Mouse (Mus musculus): ENCODE measurements at regions not wholly inside any gene's neighbourhood (a gene's known extent, or its start where the extent isn't known, plus 50 kb on each side); places are given as distances from the start of the nearest gene placed in this dataset.
A peak's percentile ranks its signal among the peaks of the same experiment; 100 is the strongest.

DNA sequence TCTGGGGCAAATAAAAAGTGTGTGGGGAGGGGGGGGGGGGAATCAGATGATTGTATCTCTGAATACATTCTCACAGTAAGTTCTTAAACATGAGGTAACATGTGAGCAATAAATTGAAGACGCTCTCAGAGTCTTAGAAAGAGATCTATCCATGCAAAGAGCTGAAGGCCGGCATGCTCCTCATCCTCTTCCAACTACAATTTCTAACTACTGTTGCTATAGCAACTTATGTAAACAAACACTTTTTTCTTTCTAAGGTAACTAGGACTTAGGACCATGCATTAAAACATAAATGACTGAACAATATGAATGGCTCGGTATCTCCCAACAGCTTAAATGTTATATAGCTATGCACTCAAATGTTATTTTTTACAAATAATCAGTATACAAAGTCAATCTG, 161.2 kb upstream of the Tmem161b start:
- Histone ChIP-seq H3K4me3 (no peak overlapping the region), H3K27me3 (replicated peaks; ENCODE audit: low read depth, poor library complexity, severe bottlenecking) (no peaks in the 10 kb centered on the region), H3K27ac (replicated peaks) (0 out of 2 replicates have a peak overlapping the region, but pooled peaks have one; percentile 48), H3K36me3 (replicated peaks) (no peaks in the 10 kb centered on the region), H3K4me1 (peaks cover 29% of the 10 kb centered on the region), H3K9me3 (no peaks in the 10 kb centered on the region)
- WGBS = 83% methylated on average over 3 of the region's 3 CpGs
- DNase-seq (ENCODE audit: low spot score) = no peak

DNA sequence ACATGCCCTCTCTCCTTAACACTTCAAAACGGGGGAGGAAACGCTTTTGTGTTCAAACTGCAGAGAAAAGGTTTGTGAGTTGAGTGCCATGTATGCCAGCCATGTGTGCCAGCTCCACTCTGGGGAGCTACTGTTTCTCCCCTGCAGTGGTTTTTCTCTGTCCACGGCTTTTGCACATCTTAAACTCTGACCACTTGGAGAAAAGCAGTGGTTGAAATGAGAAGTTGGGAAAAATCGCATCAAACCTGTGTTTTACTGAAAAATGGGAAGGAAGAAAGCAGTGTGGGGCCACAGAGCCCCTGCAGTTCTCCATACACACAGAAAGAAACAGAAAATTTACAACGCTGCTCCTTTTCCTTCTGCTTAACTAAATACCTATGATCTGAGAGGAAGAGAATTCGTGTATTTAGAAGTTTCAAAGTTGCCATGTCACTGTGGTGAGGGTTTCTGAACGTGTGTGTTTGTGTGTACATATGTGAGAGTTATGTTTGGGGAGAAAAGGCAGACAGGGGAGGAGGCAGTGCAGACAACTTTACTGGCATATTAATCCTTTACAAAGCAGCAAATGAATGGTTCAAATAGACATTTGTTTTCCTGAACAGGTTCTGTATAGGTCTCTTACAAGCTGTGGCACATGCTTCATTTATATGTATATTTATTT, 160.1 kb upstream of the Tmem161b start:
- H3K4me1 ChIP-seq = peaks cover 34% of the 10 kb centered on the region

DNA sequence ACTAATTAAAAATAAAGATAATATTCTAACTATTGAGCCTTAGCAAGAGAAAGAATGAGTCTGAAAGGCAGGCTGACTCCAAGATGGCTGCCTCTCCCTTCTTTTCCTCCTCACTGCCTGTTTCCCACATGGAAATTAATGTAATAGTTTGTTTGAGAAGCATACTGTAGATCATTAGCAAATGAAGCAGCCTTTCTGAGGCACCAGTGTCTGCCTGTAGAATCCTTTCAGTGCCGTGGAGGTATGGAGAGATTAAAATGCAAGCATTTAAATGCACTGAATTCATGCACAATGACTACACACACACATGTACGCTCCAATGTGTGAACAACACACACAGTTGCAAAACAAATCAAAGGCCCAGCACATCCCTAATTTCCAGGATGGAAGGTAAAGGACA, 159.5 kb upstream of the Tmem161b start:
- DNase-seq (ENCODE audit: low spot score) = no peak
- Histone ChIP-seq H3K4me1 (peaks cover 34% of the 10 kb centered on the region), H3K4me3 (no peak overlapping the region), H3K36me3 (replicated peaks) (no peaks in the 10 kb centered on the region), H3K27ac (replicated peaks) (no peak overlapping the region), H3K9me3 (no peaks in the 10 kb centered on the region), H3K27me3 (replicated peaks; ENCODE audit: low read depth, poor library complexity, severe bottlenecking) (peaks cover 3% of the 10 kb centered on the region; the same call in 1 of the 2 replicates)
- 87% methylated on average over 2 of the region's 2 CpGs for WGBS

More for the DNA sequence above, 160.1 kb upstream of the Tmem161b start:
- Histone ChIP-seq H3K36me3 (replicated peaks) (no peaks in the 10 kb centered on the region), H3K4me3 (no peak overlapping the region), H3K27ac (replicated peaks) (no peak overlapping the region; the same call in 1 of the 2 replicates), H3K9me3 (no peaks in the 10 kb centered on the region), H3K27me3 (replicated peaks; ENCODE audit: low read depth, poor library complexity, severe bottlenecking) (peaks cover 3% of the 10 kb centered on the region; the same call in 1 of the 2 replicates)
- no peak for DNase-seq (ENCODE audit: low spot score)
- WGBS = 60% methylated on average over 7 of the region's 7 CpGs

DNA sequence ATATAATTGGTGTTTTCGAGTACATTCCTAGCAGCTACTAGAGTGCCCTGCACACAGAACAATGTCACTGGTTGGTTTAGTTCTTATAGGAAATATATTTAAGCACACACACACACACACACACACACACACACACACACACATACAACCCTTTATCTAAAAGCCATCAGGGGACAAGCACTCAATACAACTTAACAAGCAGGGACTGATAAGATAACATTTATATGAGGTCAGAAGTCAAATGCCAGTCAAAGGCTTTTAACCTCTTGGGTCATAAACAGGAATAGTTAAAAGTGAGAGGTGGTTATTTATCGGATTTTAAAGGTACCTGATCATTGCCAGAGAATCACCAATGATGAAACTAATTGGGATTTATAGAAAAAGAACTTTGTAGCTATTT, 158.7 kb upstream of the Tmem161b start:
- no peak for DNase-seq (ENCODE audit: low spot score)
- Histone ChIP-seq H3K36me3 (replicated peaks) (no peaks in the 10 kb centered on the region), H3K4me1 (peaks cover 30% of the 10 kb centered on the region), H3K27ac (replicated peaks) (no peak overlapping the region), H3K27me3 (replicated peaks; ENCODE audit: low read depth, poor library complexity, severe bottlenecking) (peaks cover 3% of the 10 kb centered on the region; the same call in 1 of the 2 replicates), H3K9me3 (no peaks in the 10 kb centered on the region), H3K4me3 (no peak overlapping the region)
- WGBS = 50% methylated on average over 2 of the region's 2 CpGs

DNA sequence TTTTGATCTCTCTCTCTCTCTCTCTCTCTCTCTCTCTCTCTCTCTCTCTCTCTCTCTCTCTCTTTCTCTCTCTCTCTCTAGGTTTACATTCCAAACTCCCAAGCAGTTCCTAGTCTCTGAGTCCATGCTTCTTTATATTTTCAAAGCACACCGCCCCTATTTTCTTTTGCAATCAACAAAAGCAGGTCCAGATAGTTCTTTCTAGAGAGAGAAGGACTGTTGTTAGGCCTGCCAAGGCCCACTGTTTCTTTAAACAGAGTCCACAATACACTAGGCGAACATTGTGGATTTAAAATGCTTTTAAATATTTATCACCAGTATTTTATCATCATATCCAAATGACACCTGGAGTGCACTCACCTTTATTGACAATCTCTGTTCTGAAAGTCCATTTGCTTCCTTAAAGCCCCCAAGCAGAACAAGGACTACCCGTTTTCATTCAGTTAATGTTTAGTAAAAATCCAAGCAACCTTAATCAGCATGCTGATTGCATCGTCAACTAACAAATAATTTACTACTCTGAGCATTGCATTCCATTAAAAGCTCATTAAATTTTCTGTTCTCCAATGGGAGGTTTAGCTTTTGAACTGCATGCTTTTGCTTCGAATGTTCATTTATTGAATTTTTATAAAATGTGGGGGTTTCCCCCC, 157.7 kb upstream of the Tmem161b start:
- H3K27me3 ChIP-seq (replicated peaks; ENCODE audit: low read depth, poor library complexity, severe bottlenecking) = peaks cover 3% of the 10 kb centered on the region; the same call in 1 of the 2 replicates
- H3K4me1 ChIP-seq = peaks cover 22% of the 10 kb centered on the region
- H3K4me3 ChIP-seq = no peak overlapping the region
- no peaks in the 10 kb centered on the region for H3K9me3 ChIP-seq
- WGBS = 75% methylated on average over 5 of the region's 5 CpGs
- no peaks in the 10 kb centered on the region for H3K36me3 ChIP-seq (replicated peaks)
- H3K27ac ChIP-seq (replicated peaks) = no peak overlapping the region
- no peak for DNase-seq (ENCODE audit: low spot score)

DNA sequence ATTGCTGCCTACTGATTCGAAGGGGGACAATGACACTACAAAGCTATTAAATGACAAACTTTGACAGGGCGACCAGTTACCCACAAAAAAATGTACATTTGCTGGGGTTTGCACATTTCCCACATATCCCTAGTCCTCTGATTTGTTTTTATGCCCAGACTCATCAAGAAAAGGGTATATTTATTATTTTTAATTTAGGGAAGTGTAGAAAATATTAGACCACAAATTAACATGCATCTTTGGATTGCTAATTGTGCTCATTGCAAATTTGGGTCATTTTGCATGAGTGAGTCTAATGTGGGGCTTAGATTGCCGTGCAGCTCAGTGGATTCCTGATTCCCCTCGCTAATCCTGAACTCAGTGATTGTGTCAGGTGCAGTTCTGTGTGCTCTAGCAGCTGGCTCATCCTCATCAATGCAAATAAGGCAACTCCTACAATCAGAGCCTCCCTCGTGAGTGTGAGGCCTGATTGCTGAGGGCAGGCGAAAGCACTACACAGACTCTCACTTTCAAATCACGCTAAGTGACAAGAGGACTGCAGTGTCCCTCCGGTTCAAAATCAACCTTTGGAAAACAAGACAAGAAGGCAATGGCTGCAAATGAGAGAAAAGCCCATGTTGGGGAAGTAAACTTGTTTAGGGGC, 156.7 kb upstream of the Tmem161b start:
- 58% methylated on average over 8 of the region's 8 CpGs for WGBS
- DNase-seq (ENCODE audit: low spot score) = no peak

DNA sequence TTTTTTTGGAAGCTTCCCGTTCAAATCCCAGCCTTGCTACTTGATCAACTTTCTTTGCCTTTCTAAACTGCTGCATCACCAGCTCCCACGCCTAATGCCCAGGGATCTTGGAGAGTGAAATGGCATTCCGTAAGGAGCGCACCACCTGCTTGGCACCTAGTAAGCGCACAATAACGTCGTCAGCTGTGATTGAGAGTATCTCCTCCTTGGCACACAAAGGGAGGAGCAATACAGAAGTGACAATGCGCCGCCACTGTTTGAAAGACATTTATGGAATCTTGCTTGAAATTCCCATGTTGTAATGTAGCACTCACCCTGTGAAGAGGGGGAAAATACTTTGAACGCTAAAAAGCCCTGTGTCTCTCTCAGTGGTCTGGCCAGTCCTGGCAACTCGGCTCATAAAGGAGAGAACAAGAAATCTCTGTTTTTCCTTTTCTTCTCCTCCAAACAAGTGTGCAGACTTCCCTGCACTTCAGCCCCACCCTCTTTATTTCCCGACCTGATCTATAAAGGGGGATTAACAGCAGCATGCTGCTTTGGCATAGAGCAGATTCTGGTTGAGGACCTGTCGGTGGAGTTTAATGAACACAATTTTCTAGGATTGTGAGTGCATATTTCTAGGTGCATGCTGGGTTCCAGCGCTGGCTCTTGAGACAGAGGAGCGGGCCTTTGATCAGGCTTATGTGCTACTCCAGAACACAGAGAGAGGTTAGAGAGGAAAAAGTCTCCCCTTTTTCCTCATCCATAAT, 155.7 kb upstream of the Tmem161b start:
- Histone ChIP-seq H3K9me3 (no peaks in the 10 kb centered on the region), H3K36me3 (replicated peaks) (no peaks in the 10 kb centered on the region), H3K27ac (replicated peaks) (0 out of 2 replicates have a peak overlapping the region, but pooled peaks have one; percentile 24), H3K4me3 (no peak overlapping the region), H3K4me1 (peaks cover 14% of the 10 kb centered on the region; the same call in 1 of the 2 replicates), H3K27me3 (replicated peaks; ENCODE audit: low read depth, poor library complexity, severe bottlenecking) (peaks cover 3% of the 10 kb centered on the region; the same call in 1 of the 2 replicates)
- 60% methylated on average over 15 of the region's 15 CpGs for WGBS
- no peak for DNase-seq (ENCODE audit: low spot score)

More for the DNA sequence above, 156.7 kb upstream of the Tmem161b start:
- H3K27me3 ChIP-seq (replicated peaks; ENCODE audit: low read depth, poor library complexity, severe bottlenecking) = peaks cover 3% of the 10 kb centered on the region; the same call in 1 of the 2 replicates
- H3K9me3 ChIP-seq = no peaks in the 10 kb centered on the region
- no peaks in the 10 kb centered on the region for H3K36me3 ChIP-seq (replicated peaks)
- peaks cover 14% of the 10 kb centered on the region; the same call in 1 of the 2 replicates for H3K4me1 ChIP-seq
- H3K27ac ChIP-seq (replicated peaks) = no peak overlapping the region
- no peak overlapping the region for H3K4me3 ChIP-seq

DNA sequence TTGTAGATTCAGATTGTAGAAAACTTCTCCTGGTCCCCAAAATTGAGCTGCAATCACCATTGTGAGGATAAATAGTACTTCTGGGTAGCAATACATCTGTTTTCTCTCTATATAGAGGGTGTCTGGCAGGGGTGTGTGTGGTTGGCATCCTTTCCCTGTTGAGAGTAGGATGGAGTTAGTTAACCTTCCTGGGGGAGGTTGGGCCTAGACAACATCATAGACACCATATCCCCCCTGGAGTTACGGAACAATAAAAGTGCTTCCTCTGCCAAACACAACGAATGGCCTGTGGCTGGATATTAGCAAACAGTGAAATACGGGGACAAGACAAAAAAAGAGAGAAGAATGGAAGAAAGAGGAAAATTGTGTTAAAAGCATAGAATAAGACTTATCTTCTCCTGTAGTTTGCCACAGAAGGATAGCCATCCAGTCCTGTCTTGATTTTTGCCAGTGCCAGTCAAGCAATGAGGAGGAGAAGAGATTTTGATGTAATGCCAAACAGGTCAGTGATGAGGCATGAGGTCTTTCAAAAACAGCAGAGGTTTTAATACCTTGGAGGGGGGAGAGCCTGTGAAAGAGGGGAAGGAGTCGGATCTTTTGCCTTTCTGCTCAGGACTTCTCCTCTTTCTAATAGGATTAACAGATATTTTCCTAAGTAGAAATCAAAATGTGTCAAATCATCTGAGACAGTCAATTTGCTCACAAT, 155.0 kb upstream of the Tmem161b start:
- Histone ChIP-seq H3K27ac (replicated peaks) (no peak overlapping the region), H3K4me1 (peaks cover 10% of the 10 kb centered on the region; the same call in 1 of the 2 replicates)

DNA sequence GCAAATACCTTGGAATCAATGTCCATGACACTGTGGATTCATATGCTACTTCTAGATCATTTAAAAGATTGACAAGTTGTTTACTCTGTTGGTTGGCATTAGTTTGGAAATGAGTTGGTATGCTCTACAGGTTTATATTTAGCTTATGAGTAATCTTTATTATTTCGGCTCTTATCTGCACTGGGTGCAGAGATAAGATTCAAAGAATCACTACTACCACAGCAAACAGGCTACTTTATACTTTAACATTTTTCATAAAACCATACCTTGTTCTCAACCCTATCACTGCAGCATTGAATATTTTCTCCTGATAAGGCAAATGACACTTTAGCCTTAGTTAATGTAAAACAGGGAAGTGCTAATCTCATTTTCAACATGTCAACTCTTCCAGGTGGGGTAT, 153.7 kb upstream of the Tmem161b start:
- Histone ChIP-seq H3K4me1 (peaks cover 10% of the 10 kb centered on the region; the same call in 1 of the 2 replicates), H3K36me3 (replicated peaks) (no peaks in the 10 kb centered on the region), H3K4me3 (no peak overlapping the region), H3K9me3 (no peaks in the 10 kb centered on the region), H3K27ac (replicated peaks) (no peak overlapping the region), H3K27me3 (replicated peaks; ENCODE audit: low read depth, poor library complexity, severe bottlenecking) (peaks cover 3% of the 10 kb centered on the region; the same call in 1 of the 2 replicates)
- WGBS = 92% methylated on average over 1 of the region's 1 CpGs
- no peak for DNase-seq (ENCODE audit: low spot score)

More for the DNA sequence above, 155.0 kb upstream of the Tmem161b start:
- no peak for DNase-seq (ENCODE audit: low spot score)
- no peak overlapping the region for H3K4me3 ChIP-seq
- WGBS = 63% methylated on average over 4 of the region's 4 CpGs
- no peaks in the 10 kb centered on the region for H3K36me3 ChIP-seq (replicated peaks)
- H3K9me3 ChIP-seq = no peaks in the 10 kb centered on the region
- H3K27me3 ChIP-seq (replicated peaks; ENCODE audit: low read depth, poor library complexity, severe bottlenecking) = peaks cover 3% of the 10 kb centered on the region; the same call in 1 of the 2 replicates

Measured in embryonic facial prominence, embryonic 10.5 days (tissue).